Mouse (Mus musculus) frontal cortex, adult 2 months (tissue): ENCODE measurements around the gene Entpd8. TPM values are rescaled to one million over a fixed set of nuclear protein-coding genes. Genes with fewer than 3 reads are reported as not detected.

Source experiments
- DNase-seq, 2 experiments: peaks; one replicate each; pipeline ENCODE4 v3.0.0; 2022; ENCODE audit warnings: low spot score in 1 of 2; ENCODE audit errors: extremely low spot score in 1 of 2
- polyA plus RNA-seq: library from polyadenylated mRNA; depleted of rRNA; stranded (reverse); fragments of >200 nt; gene quantifications from 2 replicates; pipeline ENCODE4 v1.2.3, GENCODE M21; 2012; rRNA removed

The Entpd8 gene
- polyA plus RNA-seq = 0.08 TPM in 1 of 2 replicates, not detected in the other

- DNase-seq = no peak
These were observed at the start of gene Entpd8 for GRCm38 (mm10) chr2:25080076-25080475. Gene Entpd8 (plus strand): TSS chr2:25080304.

GRCm38 (mm10) chr2:25034994-25035393 lies 45.1 kb upstream of the Entpd8 start:
- no peak for DNase-seq

GRCm38 (mm10) chr2:25040089-25040488 lies 40.0 kb upstream of the Entpd8 start:
- no peak for DNase-seq

- peak in 1 of 2 experiments; percentile 65 for DNase-seq
These were observed 29.2 kb upstream of the Entpd8 start for GRCm38 (mm10) chr2:25050921-25051320.

- DNase-seq = no peak
These were observed 28.7 kb upstream of the Entpd8 start for GRCm38 (mm10) chr2:25051450-25051849.

- no peak for DNase-seq
These were observed 27.0 kb upstream of the Entpd8 start for GRCm38 (mm10) chr2:25053101-25053500.

- peak; percentile 83 to 94 for DNase-seq
These were observed 25.7 kb upstream of the Entpd8 start, which contains the start of gene Nsmf for GRCm38 (mm10) chr2:25054221-25055067. Gene Nsmf (plus strand): TSS chr2:25054355.

GRCm38 (mm10) chr2:25055068-25055405 lies 25.1 kb upstream of the Entpd8 start:
- peak; percentile 51 to 76 for DNase-seq

- DNase-seq = no peak
These were observed 24.5 kb upstream of the Entpd8 start for GRCm38 (mm10) chr2:25055409-25056155.

GRCm38 (mm10) chr2:25058926-25059325 lies 21.2 kb upstream of the Entpd8 start:
- no peak for DNase-seq

- DNase-seq = no peak
These were observed 16.6 kb upstream of the Entpd8 start for GRCm38 (mm10) chr2:25063523-25063922.

GRCm38 (mm10) chr2:25064285-25064684 lies 15.8 kb upstream of the Entpd8 start:
- DNase-seq = no peak

GRCm38 (mm10) chr2:25065537-25065936 lies 14.6 kb upstream of the Entpd8 start:
- DNase-seq = no peak

GRCm38 (mm10) chr2:25066552-25066951 lies 13.6 kb upstream of the Entpd8 start:
- DNase-seq = no peak

- no peak for DNase-seq
These were observed 10.6 kb upstream of the Entpd8 start for GRCm38 (mm10) chr2:25069537-25069936.

- DNase-seq = no peak
These were observed 7.7 kb upstream of the Entpd8 start for GRCm38 (mm10) chr2:25072398-25072797.

GRCm38 (mm10) chr2:25075506-25075905 lies 4.6 kb upstream of the Entpd8 start:
- DNase-seq = no peak

- no peak for DNase-seq
These were observed 1.1 kb upstream of the Entpd8 start for GRCm38 (mm10) chr2:25078967-25079366.

GRCm38 (mm10) chr2:25083697-25084096 lies 3.6 kb downstream of the Entpd8 start:
- DNase-seq = no peak

GRCm38 (mm10) chr2:25085571-25085970 lies 5.5 kb downstream of the Entpd8 start:
- DNase-seq = no peak

GRCm38 (mm10) chr2:25087842-25088241 lies 7.7 kb downstream of the Entpd8 start:
- no peak for DNase-seq

GRCm38 (mm10) chr2:25088636-25089035 lies 8.5 kb downstream of the Entpd8 start:
- DNase-seq = no peak
